ENCODE assay signal across 17 mouse cellular contexts in genomic region chr4:128891746-128892145, GRCm38 (mm10). TPM values are rescaled to one million over a fixed set of nuclear protein-coding genes. Genes with fewer than 3 reads are reported as not detected.
DNase-seq lines count a peak whose midpoint lies in the region; ATAC-seq and TF ChIP-seq lines count a peak whose summit lies in the region.
"Had no signal": no experiment of that assay in that cellular context is flagged by ENCODE, and none has a peak within 500 bp of the region (broad histone marks: within the 10 kb centered on the region; RNA-seq: fewer than 3 reads in every experiment).

No protein-coding gene starts in this region.

- no peak overlapping the region for H3K4me2 ChIP-seq in hindbrain, embryonic 13.5 days
- H3K4me2 ChIP-seq in hindbrain, embryonic 12.5 days (replicated peaks) = no peak overlapping the region
- H3K4me2 ChIP-seq in liver, embryonic 12.5 days = no peak overlapping the region
- H3K4me2 ChIP-seq: embryonic facial prominence, embryonic 13.5 days; forebrain, embryonic 12.5 days; liver, embryonic 15.5 days had no signal

- no peaks in the 10 kb centered on the region for H3K9me3 ChIP-seq in hindbrain, embryonic 13.5 days
- no peaks in the 10 kb centered on the region for H3K9me3 ChIP-seq in hindbrain, embryonic 12.5 days (replicated peaks)
- H3K9me3 ChIP-seq in liver, embryonic 12.5 days (replicated peaks) = no peaks in the 10 kb centered on the region
- H3K9me3 ChIP-seq in ES-Bruce4 (replicated peaks; ENCODE audit: control insufficient read depth, insufficient read depth, low read length, poor library complexity, severe bottlenecking) = no peaks in the 10 kb centered on the region
- H3K9me3 ChIP-seq: embryonic facial prominence, embryonic 13.5 days; forebrain, embryonic 12.5 days; liver, embryonic 15.5 days had no signal

- no peaks in the 10 kb centered on the region for H3K27me3 ChIP-seq in cerebellum, adult 2 months (ENCODE audit: control insufficient read depth, insufficient read depth, low read length)
- peaks cover 7% of the 10 kb centered on the region; the same call in 1 of the 2 replicates for H3K27me3 ChIP-seq in hindbrain, embryonic 13.5 days
- 0 out of 2 replicates have a peak, but pooled peaks cover under 1% of the 10 kb centered on the region for H3K27me3 ChIP-seq in hindbrain, embryonic 12.5 days
- peaks cover 10% of the 10 kb centered on the region for H3K27me3 ChIP-seq in liver, embryonic 12.5 days (replicated peaks)
- H3K27me3 ChIP-seq in ES-Bruce4 (ENCODE audit: control insufficient read depth, insufficient read depth, low read length, poor library complexity, severe bottlenecking) = no peaks in the 10 kb centered on the region
- H3K27me3 ChIP-seq: embryonic facial prominence, embryonic 13.5 days had no signal

- peak overlapping the region; percentile 98 for H3K27ac ChIP-seq in cerebellum, adult 2 months (ENCODE audit: insufficient read depth, low read length)
- peak overlapping the region; percentile 44; the same call in 1 of the 2 replicates for H3K27ac ChIP-seq in hindbrain, embryonic 13.5 days
- no peak overlapping the region for H3K27ac ChIP-seq in hindbrain, embryonic 12.5 days
- no peak overlapping the region for H3K27ac ChIP-seq in liver, embryonic 12.5 days
- no peak overlapping the region for H3K27ac ChIP-seq in ES-Bruce4 (ENCODE audit: insufficient read depth, low read length)
- H3K27ac ChIP-seq: embryonic facial prominence, embryonic 13.5 days; forebrain, embryonic 12.5 days; liver, embryonic 15.5 days; macrophage had no signal

- ATAC-seq in hindbrain, embryonic 13.5 days (ENCODE audit: low FRiP score) = no peak
- no peak for ATAC-seq in hindbrain, embryonic 12.5 days (ENCODE audit: low FRiP score)
- ATAC-seq in liver, embryonic 12.5 days = 0 out of 2 replicates have a peak, but pooled peaks have one; percentile 24
- ATAC-seq: midbrain, embryonic 16.5 days had no signal

- TF ChIP-seq EP300 in ES-Bruce4 (IDR thresholded peaks at IDR 0.05; ENCODE audit: insufficient read depth, low read depth, low read length) = 0 out of 2 replicates have a peak, but pooled peaks have one; percentile 35

- H3K4me3 ChIP-seq in cerebellum, adult 2 months (replicated peaks; ENCODE audit: insufficient read depth, low read depth, low read length) = no peak overlapping the region
- H3K4me3 ChIP-seq in hindbrain, embryonic 13.5 days = no peak overlapping the region
- H3K4me3 ChIP-seq in hindbrain, embryonic 12.5 days = no peak overlapping the region
- no peak overlapping the region for H3K4me3 ChIP-seq in liver, embryonic 12.5 days
- no peak overlapping the region for H3K4me3 ChIP-seq in ES-Bruce4 (ENCODE audit: low read depth, low read length)
- H3K4me3 ChIP-seq: embryonic facial prominence, embryonic 13.5 days; erythroblast, embryonic 14.5 days; forebrain, embryonic 12.5 days; liver, embryonic 15.5 days had no signal

- no peak for DNase-seq in cerebellum, adult 2 months
- DNase-seq in cerebellum, adult 11 months = no peak
- DNase-seq in liver = no peak
- DNase-seq in left cerebral cortex, adult 11 months (ENCODE audit: low spot score) = no peak
- DNase-seq: embryo, embryonic 11 days; thymus, adult 18-20 months; thymus, postnatal 4 days had no signal

- peaks cover 12% of the 10 kb centered on the region for H3K36me3 ChIP-seq in hindbrain, embryonic 13.5 days
- H3K36me3 ChIP-seq in hindbrain, embryonic 12.5 days = no peaks in the 10 kb centered on the region
- no peaks in the 10 kb centered on the region for H3K36me3 ChIP-seq in liver, embryonic 12.5 days
- H3K36me3 ChIP-seq in ES-Bruce4 (ENCODE audit: control insufficient read depth, insufficient read depth, low read length, poor library complexity, severe bottlenecking) = no peaks in the 10 kb centered on the region
- H3K36me3 ChIP-seq: forebrain, embryonic 12.5 days; liver, embryonic 15.5 days had no signal

- WGBS in cerebellum, adult 2 months = 29% methylated on average over 6 of the region's 6 CpGs
- 87% methylated on average over 6 of the region's 6 CpGs for WGBS in hindbrain, embryonic 13.5 days
- 82% methylated on average over 6 of the region's 6 CpGs for WGBS in hindbrain, embryonic 12.5 days
- WGBS in liver, embryonic 12.5 days (ENCODE audit: insufficient replicate concordance) = 57% methylated on average over 6 of the region's 6 CpGs

- no peak for TF ChIP-seq POLR2A in cerebellum, adult 2 months (IDR thresholded peaks at IDR 0.05; ENCODE audit: borderline replicate concordance, insufficient read depth, low read length)
- no peak for TF ChIP-seq POLR2A in ES-Bruce4 (IDR thresholded peaks at IDR 0.05; ENCODE audit: insufficient read depth, low read length)

- no peak for TF ChIP-seq CTCF in cerebellum, adult 2 months (IDR thresholded peaks at IDR 0.05; ENCODE audit: borderline replicate concordance, insufficient read depth, low read depth, low read length)
- no peak for TF ChIP-seq CTCF in ES-Bruce4 (IDR thresholded peaks at IDR 0.05; ENCODE audit: low read depth, low read length)

- peaks cover 86% of the 10 kb centered on the region for H3K4me1 ChIP-seq in cerebellum, adult 2 months (ENCODE audit: control insufficient read depth, insufficient read depth, low read length)
- H3K4me1 ChIP-seq in hindbrain, embryonic 13.5 days (replicated peaks) = peaks cover 64% of the 10 kb centered on the region
- H3K4me1 ChIP-seq in hindbrain, embryonic 12.5 days = peaks cover 20% of the 10 kb centered on the region
- 0 out of 2 replicates have a peak, but pooled peaks cover 5% of the 10 kb centered on the region for H3K4me1 ChIP-seq in liver, embryonic 12.5 days
- H3K4me1 ChIP-seq in ES-Bruce4 (ENCODE audit: control insufficient read depth, insufficient read depth, low read length) = no peaks in the 10 kb centered on the region
- H3K4me1 ChIP-seq: liver, embryonic 15.5 days had no signal

- H3K9ac ChIP-seq in hindbrain, embryonic 13.5 days = no peak overlapping the region
- H3K9ac ChIP-seq in hindbrain, embryonic 12.5 days = no peak overlapping the region
- H3K9ac ChIP-seq in liver, embryonic 12.5 days = no peak overlapping the region
- no peak overlapping the region for H3K9ac ChIP-seq in ES-Bruce4 (ENCODE audit: low read depth, poor library complexity, severe bottlenecking)
- H3K9ac ChIP-seq: embryonic facial prominence, embryonic 13.5 days; forebrain, embryonic 12.5 days; liver, embryonic 15.5 days had no signal

RNA-seq across cellular contexts. Expression of gene Trim62, which starts 8.4 kb away (rescaled TPM):
- 107 and 129 TPM in 2 replicates for polyA plus RNA-seq in cerebellum, adult 2 months (2012; rRNA removed)
- 19.2 and 20.0 TPM in 2 replicates for polyA plus RNA-seq in hindbrain, embryonic 13.5 days (2015; fragmentation: Nextera tagmentation; extraction: Ambion mirVana)
- 21.5 and 24.9 TPM in 2 replicates for polyA plus RNA-seq in hindbrain, embryonic 12.5 days (2016; fragmentation: Nextera tagmentation; extraction: Ambion mirVana)
- 1.3 and 1.8 TPM in 2 replicates for polyA plus RNA-seq in liver, embryonic 12.5 days (2016; fragmentation: Nextera tagmentation; extraction: Ambion mirVana)
- polyA plus RNA-seq in ES-Bruce4 (2011; ENCODE audit: insufficient read depth, insufficient read length, low read depth, missing spikeins) = 1.9 and 2.8 TPM in 2 replicates
- polyA plus RNA-seq: erythroblast, embryonic 14.5 days had no signal

Comparison
In these comparisons a context has a peak if more than half of its experiments do, and no peak if none do; other contexts are left out.
1. H3K27ac ChIP-seq: peak in cerebellum, adult 2 months (single experiment) and hindbrain, embryonic 13.5 days (single experiment); none in hindbrain, embryonic 12.5 days (single experiment), liver, embryonic 12.5 days (single experiment) and ES-Bruce4 (single experiment).